Mouse (Mus musculus): ENCODE results near the gene Atoh8. TPM values are rescaled to one million over a fixed set of nuclear protein-coding genes. Genes with fewer than 3 reads are reported as not detected.

The Atoh8 gene
- total RNA-seq, 2 experiments from 2014 or later: 3.3 to 9.2 TPM

GRCm38 (mm10) chr6:72200595-72201256 lies 34.7 kb downstream of the Atoh8 start:
- Histone ChIP-seq H3K27ac (peak overlapping the region; percentile 82), H3K4me3 (peak overlapping the region; percentile 25)
- intact Hi-C loops (cut with DNase I): no loop called here
- TF ChIP-seq CTCF (IDR thresholded peaks at IDR 0.05): no peak
- DNase-seq: peak; percentile 77

GRCm38 (mm10) chr6:72197515-72197914 lies 37.9 kb downstream of the Atoh8 start:
- no peak for TF ChIP-seq CTCF (IDR thresholded peaks at IDR 0.05)
- intact Hi-C loops (cut with DNase I): no loop called here
- peak overlapping the region; percentile 49 for H3K27ac ChIP-seq
- DNase-seq: no peak
- no peak overlapping the region for H3K4me3 ChIP-seq

GRCm38 (mm10) chr6:72196660-72197059 lies 38.7 kb downstream of the Atoh8 start:
- TF ChIP-seq CTCF (IDR thresholded peaks at IDR 0.05): no peak
- peak overlapping the region; percentile 49 for H3K27ac ChIP-seq
- intact Hi-C loops (cut with DNase I): no loop called here
- no peak overlapping the region for H3K4me3 ChIP-seq
- no peak for DNase-seq

- no peak for TF ChIP-seq CTCF (IDR thresholded peaks at IDR 0.05)
- Histone ChIP-seq H3K4me3 (no peak overlapping the region), H3K27ac (no peak overlapping the region)
- DNase-seq: no peak
- intact Hi-C loops (cut with DNase I): no loop called here
Observed at GRCm38 (mm10) chr6:72190577-72190976, 44.8 kb downstream of the Atoh8 start.

- DNase-seq: no peak
- no peak for TF ChIP-seq CTCF (IDR thresholded peaks at IDR 0.05)
- intact Hi-C loops (cut with DNase I): no loop called here
- Histone ChIP-seq H3K27ac (no peak overlapping the region), H3K4me3 (no peak overlapping the region)
Observed at GRCm38 (mm10) chr6:72190120-72190519, 45.3 kb downstream of the Atoh8 start.

GRCm38 (mm10) chr6:72189061-72189863 lies 46.1 kb downstream of the Atoh8 start:
- no peak for TF ChIP-seq CTCF (IDR thresholded peaks at IDR 0.05)
- DNase-seq: peak; percentile 76
- Histone ChIP-seq H3K27ac (peak overlapping the region; percentile 74), H3K4me3 (peak overlapping the region; percentile 60)
- intact Hi-C loops (cut with DNase I): loop anchor here (5.0 to 10.0 kb wide), 2 partner anchors 128 to 216 kb away; no protein-coding TSS in a partner anchor

GRCm38 (mm10) chr6:72186809-72187208 lies 48.6 kb downstream of the Atoh8 start:
- intact Hi-C loops (cut with DNase I): loop anchor here (1.0 to 10.0 kb wide), 5 partner anchors 30 to 218 kb away; no protein-coding TSS in a partner anchor
- Histone ChIP-seq H3K4me3 (no peak overlapping the region), H3K27ac (no peak overlapping the region)
- no peak for DNase-seq
- no peak for TF ChIP-seq CTCF (IDR thresholded peaks at IDR 0.05)

- TF ChIP-seq CTCF (IDR thresholded peaks at IDR 0.05): peak; percentile 98; the same call in 1 of the 2 replicates
- Histone ChIP-seq H3K4me3 (no peak overlapping the region), H3K27ac (no peak overlapping the region)
- intact Hi-C loops (cut with DNase I): loop anchor here (1.0 to 10.0 kb wide), 5 partner anchors 31 to 219 kb away; no protein-coding TSS in a partner anchor
- DNase-seq: peak; percentile 86
Observed at GRCm38 (mm10) chr6:72185893-72186490, 49.4 kb downstream of the Atoh8 start.

- intact Hi-C loops (cut with DNase I): loop anchor here (10.0 kb wide), 1 partner anchor 220 kb away; no protein-coding TSS in a partner anchor
- Histone ChIP-seq H3K27ac (no peak overlapping the region), H3K4me3 (no peak overlapping the region)
- DNase-seq: no peak
- TF ChIP-seq CTCF (IDR thresholded peaks at IDR 0.05): no peak
Observed at GRCm38 (mm10) chr6:72184576-72184975, 50.8 kb downstream of the Atoh8 start.

GRCm38 (mm10) chr6:72179562-72180502 lies 55.5 kb downstream of the Atoh8 start:
- intact Hi-C loops (cut with DNase I): loop anchor here (10.0 kb wide), 1 partner anchor 225 kb away; no protein-coding TSS in a partner anchor
- Histone ChIP-seq H3K27ac (no peak overlapping the region), H3K4me3 (no peak overlapping the region)
- no peak for DNase-seq
- TF ChIP-seq CTCF (IDR thresholded peaks at IDR 0.05): no peak

- H3K27ac ChIP-seq: no peak overlapping the region
- no peak overlapping the region for H3K4me3 ChIP-seq
- no peak for TF ChIP-seq CTCF (IDR thresholded peaks at IDR 0.05)
- intact Hi-C loops (cut with DNase I): no loop called here
- no peak for DNase-seq
Observed at GRCm38 (mm10) chr6:72179006-72179405, 56.4 kb downstream of the Atoh8 start.

- no peak for TF ChIP-seq CTCF (IDR thresholded peaks at IDR 0.05)
- no peak overlapping the region for H3K27ac ChIP-seq
- H3K4me3 ChIP-seq: no peak overlapping the region
- DNase-seq: no peak
- intact Hi-C loops (cut with DNase I): no loop called here
Observed at GRCm38 (mm10) chr6:72177417-72177816, 58.0 kb downstream of the Atoh8 start.

Measured in gastrocnemius, adult 2 months (tissue).